ENCODE assay signal across 8 mouse cellular contexts in the genomic region with DNA sequence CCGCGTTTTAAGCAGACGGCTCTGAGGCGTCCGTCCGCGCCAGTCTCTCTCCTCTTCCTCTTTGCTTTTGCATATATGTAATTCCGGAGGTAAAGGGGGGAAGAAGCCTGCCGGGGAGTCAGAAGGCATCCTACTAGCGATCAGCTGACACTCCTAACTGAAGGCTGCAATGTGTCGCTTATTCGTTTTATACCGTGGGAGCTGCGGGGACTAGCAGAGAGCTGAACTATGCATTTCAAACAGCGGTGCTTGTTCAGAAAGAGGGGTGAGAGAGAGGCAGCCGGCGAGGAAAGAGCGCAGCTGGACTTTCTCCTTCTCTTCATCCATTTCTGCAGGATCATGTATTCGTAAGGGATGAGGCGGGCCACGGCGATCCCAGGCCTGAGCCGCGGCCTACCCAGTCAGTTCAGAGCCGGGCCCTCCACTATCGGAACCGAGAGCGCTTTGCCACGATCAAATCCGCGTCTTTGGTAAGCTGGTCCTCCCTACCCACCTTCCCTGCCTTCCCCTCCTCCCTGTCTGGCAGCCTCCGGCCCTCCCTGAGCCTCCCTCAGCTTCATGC. TPM values are rescaled to one million over a fixed set of nuclear protein-coding genes. Genes with fewer than 3 reads are reported as not detected.
DNase-seq lines count a peak whose midpoint lies in the region; ATAC-seq and TF ChIP-seq lines count a peak whose summit lies in the region.

No protein-coding gene starts in this region.

- under 1% methylated on average over 32 of the region's 32 CpGs for WGBS in hindbrain, embryonic 12.5 days
- WGBS in neural tube, embryonic 14.5 days: 2% methylated on average over 32 of the region's 32 CpGs

- peak overlapping the region; percentile 81 for H3K9ac ChIP-seq in hindbrain, embryonic 12.5 days
- peak overlapping the region; percentile 81 for H3K9ac ChIP-seq in neural tube, embryonic 14.5 days (replicated peaks; ENCODE audit: low read depth, low read length)

- no peak for TF ChIP-seq CTCF in C2C12 (IDR thresholded peaks at IDR 0.05; ENCODE audit: control insufficient read depth, insufficient read depth, insufficient read length)
- no peak for TF ChIP-seq CTCF in embryonic fibroblast, embryonic 13.5 days (IDR thresholded peaks at IDR 0.05; ENCODE audit: borderline replicate concordance, insufficient read depth, low read length)

- H3K9me3 ChIP-seq in hindbrain, embryonic 12.5 days (replicated peaks): no peaks in the 10 kb centered on the region
- no peaks in the 10 kb centered on the region for H3K9me3 ChIP-seq in neural tube, embryonic 14.5 days (ENCODE audit: control insufficient read depth, low read length)

- no peaks in the 10 kb centered on the region for H3K27me3 ChIP-seq in C2C12 (ENCODE audit: control insufficient read depth, insufficient read depth, insufficient read length)
- no peaks in the 10 kb centered on the region for H3K27me3 ChIP-seq in hindbrain, embryonic 12.5 days
- no peaks in the 10 kb centered on the region for H3K27me3 ChIP-seq in neural tube, embryonic 14.5 days (ENCODE audit: control insufficient read depth, insufficient read depth, low read length)

- intact Hi-C loops in left cerebral cortex, postnatal 25 days (cut with DNase I): loop anchor here (2.0 kb wide), 1 partner anchor 124 kb away; the partner anchor contains the start of gene Suds3

- ATAC-seq in hindbrain, embryonic 12.5 days (ENCODE audit: low FRiP score): peak; percentile 39
- ATAC-seq in neural tube, embryonic 14.5 days (ENCODE audit: low read depth): peak; percentile 49; the same call in 1 of the 2 replicates

- TF ChIP-seq POLR2A in embryonic fibroblast, embryonic 13.5 days (IDR thresholded peaks at IDR 0.05; ENCODE audit: low read depth, low read length): peak; percentile 46; the same call in 1 of the 2 replicates

- H3ac ChIP-seq in C2C12 (ENCODE audit: control insufficient read depth, insufficient read length, low read depth): peak overlapping the region; percentile 47

- peak overlapping the region; percentile 23 for H3K4me3 ChIP-seq in C2C12 (ENCODE audit: insufficient read depth, poor library complexity, severe bottlenecking)
- H3K4me3 ChIP-seq in embryonic fibroblast, embryonic 13.5 days (ENCODE audit: insufficient read depth, low read length): peak overlapping the region; percentile 49
- peak overlapping the region; percentile 42 for H3K4me3 ChIP-seq in hindbrain, embryonic 12.5 days
- peak overlapping the region; percentile 55 for H3K4me3 ChIP-seq in neural tube, embryonic 14.5 days (ENCODE audit: low read depth, low read length)

- no peaks in the 10 kb centered on the region for H3K79me2 ChIP-seq in C2C12 (ENCODE audit: control insufficient read depth, insufficient read depth)

- H3K79me3 ChIP-seq in C2C12 (ENCODE audit: low read depth): no peaks in the 10 kb centered on the region

- H3K36me3 ChIP-seq in C2C12 (ENCODE audit: control insufficient read depth, insufficient read depth): no peaks in the 10 kb centered on the region
- H3K36me3 ChIP-seq in hindbrain, embryonic 12.5 days: no peaks in the 10 kb centered on the region
- H3K36me3 ChIP-seq in neural tube, embryonic 14.5 days (ENCODE audit: control insufficient read depth, insufficient read depth, low read length): no peaks in the 10 kb centered on the region

- DNase-seq in adipocyte (ENCODE audit: low spot score): peak; percentile 37
- peak; percentile 62 to 75 for DNase-seq in left cerebral cortex, postnatal 25 days (ENCODE audit: low spot score in 2 of 2)
- no peak for DNase-seq in urinary bladder, postnatal 36 days (ENCODE audit: low spot score in 2 of 2)
- no peak for DNase-seq in gastrocnemius, adult 18-20 months (ENCODE audit: low spot score)

- H3K27ac ChIP-seq in embryonic fibroblast, embryonic 13.5 days (ENCODE audit: insufficient read depth, low read length): peak overlapping the region; percentile 54
- H3K27ac ChIP-seq in hindbrain, embryonic 12.5 days: peak overlapping the region; percentile 89
- H3K27ac ChIP-seq in neural tube, embryonic 14.5 days (ENCODE audit: low read depth, low read length): peak overlapping the region; percentile 90

- peaks cover 4% of the 10 kb centered on the region; the same call in 1 of the 2 replicates for H3K4me1 ChIP-seq in embryonic fibroblast, embryonic 13.5 days (ENCODE audit: control insufficient read depth, insufficient read depth, low read length)
- H3K4me1 ChIP-seq in hindbrain, embryonic 12.5 days: peaks cover 24% of the 10 kb centered on the region
- peaks cover 14% of the 10 kb centered on the region for H3K4me1 ChIP-seq in neural tube, embryonic 14.5 days (ENCODE audit: control insufficient read depth, insufficient read depth, low read length)

- peak overlapping the region; percentile 73 for H3K4me2 ChIP-seq in hindbrain, embryonic 12.5 days (replicated peaks)
- H3K4me2 ChIP-seq in neural tube, embryonic 14.5 days (ENCODE audit: low read depth, low read length): peak overlapping the region; percentile 70

TF ChIP-seq in C2C12, 6 proteins besides CTCF, POLR2A, EP300 and RAD21:
- no peak for TF ChIP-seq MAX (IDR thresholded peaks at IDR 0.05)
- no peak for TF ChIP-seq MYOG (IDR thresholded peaks at IDR 0.05; ENCODE audit: control insufficient read depth, extremely low read depth, insufficient read length)
- no peak for TF ChIP-seq MYOD1 (IDR thresholded peaks at IDR 0.05; ENCODE audit: control insufficient read depth, insufficient read length, low read depth)
- TF ChIP-seq FOSL1 (IDR thresholded peaks at IDR 0.05; ENCODE audit: insufficient read depth, low read length, poor library complexity, severe bottlenecking): no peak
- peak; percentile 2 for TF ChIP-seq USF1 (IDR thresholded peaks at IDR 0.05; ENCODE audit: low read depth)
- TF ChIP-seq CEBPB (IDR thresholded peaks at IDR 0.05; ENCODE audit: low read depth): no peak

RNA-seq across cellular contexts. Expression of gene Pebp1, which starts 46.6 kb away (rescaled TPM):
- 697 TPM for polyA plus RNA-seq in C2C12 (2012; fragmentation: generic; extraction: Trizol)
- 275 and 281 TPM in 2 replicates for polyA plus RNA-seq in embryonic fibroblast, embryonic 13.5 days (2011; ENCODE audit: insufficient read length, low read depth, missing spikeins)
- 793 and 794 TPM in 2 replicates for polyA plus RNA-seq in hindbrain, embryonic 12.5 days (2016; fragmentation: Nextera tagmentation; extraction: Ambion mirVana)
- total RNA-seq in left cerebral cortex, postnatal 25 days (2021): 100 to 1,000 TPM; 685 to 722 TPM
- 1,002 and 1,074 TPM in 2 replicates for polyA plus RNA-seq in neural tube, embryonic 14.5 days (2014; fragmentation: Nextera tagmentation; extraction: Ambion mirVana)
- total RNA-seq in gastrocnemius, adult 18-20 months (2021): 100 to 1,000 TPM; 335 to 380 TPM

Comparison
In these comparisons a context has a peak if more than half of its experiments do, and no peak if none do; other contexts are left out.
1. DNase-seq: peak in adipocyte (single experiment) and left cerebral cortex, postnatal 25 days (2 of 2); none in urinary bladder, postnatal 36 days (0 of 2) and gastrocnemius, adult 18-20 months (single experiment).
2. Peak in every context shown above with its lines, with median percentiles within 50 percentile points of each other: H3K4me3 ChIP-seq and H3K27ac ChIP-seq.